Mouse (Mus musculus) forelimb bud, embryonic 11.5 days (tissue): ENCODE data around the gene Dock8.
A peak's percentile ranks its signal among the peaks of the same experiment; 100 is the strongest.

Source experiments
- DNase-seq: peaks from one replicate; pipeline ENCODE4 v3.0.0-alpha.2; 2012; ENCODE audit warnings: low read depth, low spot score

Dock8 gene

GRCm38 (mm10) chr19:25184076-25184475, 184.7 kb downstream of the Dock8 start:
- no peak for DNase-seq

- no peak for DNase-seq
Observed at GRCm38 (mm10) chr19:25186316-25186715, 187.0 kb downstream of the Dock8 start.

- no peak for DNase-seq
Observed at GRCm38 (mm10) chr19:25187681-25188080, 188.3 kb downstream of the Dock8 start.

GRCm38 (mm10) chr19:25193751-25194150, 194.4 kb downstream of the Dock8 start:
- no peak for DNase-seq

GRCm38 (mm10) chr19:25200081-25200860, 200.9 kb downstream of the Dock8 start:
- no peak for DNase-seq

GRCm38 (mm10) chr19:25203077-25203476, 203.7 kb downstream of the Dock8 start:
- DNase-seq = no peak

GRCm38 (mm10) chr19:25206969-25207368, 207.6 kb downstream of the Dock8 start:
- no peak for DNase-seq

- no peak for DNase-seq
Observed at GRCm38 (mm10) chr19:25207731-25208361, 208.5 kb downstream of the Dock8 start.

GRCm38 (mm10) chr19:25208596-25209110, 209.3 kb downstream of the Dock8 start:
- DNase-seq = no peak

GRCm38 (mm10) chr19:25220611-25221010, 221.3 kb downstream of the Dock8 start:
- DNase-seq = no peak

- DNase-seq = no peak
Observed at GRCm38 (mm10) chr19:25221964-25222640, 222.8 kb downstream of the Dock8 start.

- DNase-seq = no peak
Observed at GRCm38 (mm10) chr19:25230058-25230974, 231.0 kb downstream of the Dock8 start.

GRCm38 (mm10) chr19:25230975-25231334, 231.6 kb downstream of the Dock8 start:
- DNase-seq = no peak

GRCm38 (mm10) chr19:25232032-25232431, 232.7 kb downstream of the Dock8 start:
- DNase-seq = no peak

- DNase-seq = peak; percentile 72
Observed at GRCm38 (mm10) chr19:25236596-25237491, 237.5 kb downstream of the Dock8 start, which contains the start of gene Kank1. Gene Kank1, plus strand, starts transcription at chr19:25236975.

GRCm38 (mm10) chr19:25237492-25238040, 238.2 kb downstream of the Dock8 start:
- DNase-seq = peak; percentile 45

GRCm38 (mm10) chr19:25238121-25238520, 238.8 kb downstream of the Dock8 start:
- no peak for DNase-seq

- no peak for DNase-seq
Observed at GRCm38 (mm10) chr19:25243566-25243965, 244.2 kb downstream of the Dock8 start.

GRCm38 (mm10) chr19:25246062-25246461, 246.7 kb downstream of the Dock8 start:
- DNase-seq = no peak
